Mouse (Mus musculus): ENCODE measurements at regions not wholly inside any gene's neighbourhood (a gene's known extent, or its start where the extent isn't known, plus 50 kb on each side); places are given as distances from the start of the nearest gene placed in this dataset.

DNA sequence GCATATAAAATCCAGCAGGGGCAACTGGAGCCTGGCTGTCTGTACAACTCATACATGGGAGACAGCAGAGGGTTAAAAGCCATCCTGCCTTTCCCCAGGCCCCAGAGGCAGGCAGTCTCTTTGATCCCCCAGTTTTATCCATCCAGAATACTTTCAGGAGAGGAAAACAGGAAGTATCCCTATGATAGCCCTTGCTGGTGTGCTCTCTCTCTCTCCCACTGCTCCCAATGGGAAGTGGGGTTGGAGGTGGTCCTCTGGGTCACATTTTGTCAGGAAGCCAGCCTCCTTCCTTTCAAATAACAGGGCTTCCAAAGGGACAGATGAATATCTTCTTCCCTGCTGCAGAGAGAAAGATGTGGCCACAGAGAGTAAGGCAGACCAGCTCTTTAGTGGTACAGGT lies 50.1 kb upstream of the Pim1 start:
- TF ChIP-seq CTCF (IDR thresholded peaks at IDR 0.05; ENCODE audit: low read depth), result no peak
- no peak for TF ChIP-seq EP300 (IDR thresholded peaks at IDR 0.05; ENCODE audit: low read depth)

All from heart, postnatal 0 days (tissue).